Mouse (Mus musculus) MEL (cell line): Measurements from ENCODE around the gene Klhdc7b. TPM values are rescaled to one million over a fixed set of nuclear protein-coding genes. Genes with fewer than 3 reads are reported as not detected.

Source experiments
- DNase-seq: peaks from one replicate; pipeline ENCODE4 v3.0.0; 2011; ENCODE audit warnings: low read depth, low spot score
- H3K27ac ChIP-seq: 2 replicates; pipeline ENCODE4 v1.5.1; 2012; ENCODE audit warnings: low read depth, mild to moderate bottlenecking, control low read depth, low read length, moderate library complexity; ENCODE audit not compliant: control insufficient read depth
- H3K27me3 ChIP-seq, 2 experiments: fragments of 150-350 bp in 1 of 2; sonication (generic) in 1 of 2; 2 replicates each; pipeline ENCODE4 v1.6.1; 2012; ENCODE audit warnings: low read length in 2 of 2, mild to moderate bottlenecking in 2 of 2, improper control_type of control experiment in 1 of 2, moderate library complexity in 1 of 2; ENCODE audit not compliant: insufficient read depth in 2 of 2, control insufficient read depth in 1 of 2
- H3K36me3 ChIP-seq, 2 experiments: 2 replicates each; pipeline ENCODE4 v1.6.1; 2012 to 2014; ENCODE audit warnings: low read length in 2 of 2, improper control_type of control experiment in 1 of 2, inconsistent platforms in 1 of 2, mild to moderate bottlenecking in 1 of 2; ENCODE audit not compliant: insufficient read depth in 2 of 2, control insufficient read depth in 1 of 2
- H3K4me1 ChIP-seq, 2 experiments: fragments of 150-350 bp in 1 of 2; sonication (generic) in 1 of 2; 2 replicates each; pipeline ENCODE4 v1.6.1; 2012; ENCODE audit warnings: low read length in 2 of 2, improper control_type of control experiment in 1 of 2, mild to moderate bottlenecking in 1 of 2; ENCODE audit not compliant: insufficient read depth in 2 of 2, control insufficient read depth in 1 of 2
- H3K4me3 ChIP-seq, 2 experiments: fragments of 150-350 bp in 1 of 2; sonication (generic) in 1 of 2; 2 replicates each; pipeline ENCODE4 v1.5.1; 2012; ENCODE audit warnings: low read depth in 2 of 2, low read length in 2 of 2, mild to moderate bottlenecking in 2 of 2, moderate library complexity in 2 of 2, control low read depth in 1 of 2, improper control_type of control experiment in 1 of 2; ENCODE audit not compliant: control insufficient read depth in 1 of 2, insufficient read depth in 1 of 2
- H3K79me2 ChIP-seq: 2 replicates; pipeline ENCODE4 v1.6.1; 2012; ENCODE audit warnings: mild to moderate bottlenecking, low read length, moderate library complexity; ENCODE audit not compliant: control insufficient read depth, poor library complexity, insufficient read depth
- H3K9ac ChIP-seq: 2 replicates; pipeline ENCODE4 v1.6.1; 2012; ENCODE audit warnings: low read depth, mild to moderate bottlenecking, control low read depth, low read length, moderate library complexity; ENCODE audit not compliant: control insufficient read depth, poor library complexity, severe bottlenecking
- H3K9me3 ChIP-seq: fragments of 150-350 bp; sonication (generic); replicated peaks from 2 replicates; pipeline ENCODE4 v1.6.1; 2012; ENCODE audit warnings: mild to moderate bottlenecking, low read length, improper control_type of control experiment, moderate library complexity; ENCODE audit not compliant: insufficient read depth
- BHLHE40 ChIP-seq: IDR thresholded peaks from 2 replicates; pipeline ENCODE4 v1.6.1; 2012; ENCODE audit warnings: low read depth, mild to moderate bottlenecking, inconsistent platforms, low read length, improper control_type of control experiment, borderline replicate concordance
- CHD1 ChIP-seq: IDR thresholded peaks from 2 replicates; pipeline ENCODE4 v1.6.1; 2012; ENCODE audit warnings: low read depth, mild to moderate bottlenecking, inconsistent platforms, low read length, improper control_type of control experiment
- CTCF ChIP-seq, 3 experiments: IDR thresholded peaks in 2 of 3; conservative IDR thresholded peaks in 1 of 3; 2 replicates each; pipeline ENCODE4 v1.5.1; 2011 to 2012; ENCODE audit warnings: low read length in 3 of 3, low read depth in 2 of 3, mild to moderate bottlenecking in 2 of 3, improper control_type of control experiment in 1 of 3, inconsistent platforms in 1 of 3, mixed read lengths in 1 of 3, moderate library complexity in 1 of 3; ENCODE audit not compliant: control insufficient read depth in 1 of 3, insufficient read depth in 1 of 3, poor library complexity in 1 of 3, severe bottlenecking in 1 of 3
- E2F4 ChIP-seq: IDR thresholded peaks from 2 replicates; pipeline ENCODE4 v1.6.1; 2011; ENCODE audit warnings: low read depth, low read length, improper control_type of control experiment, borderline replicate concordance
- ELF1 ChIP-seq: IDR thresholded peaks from 2 replicates; pipeline ENCODE4 v1.6.1; 2014; ENCODE audit warnings: low read depth, mild to moderate bottlenecking, inconsistent platforms, low read length, improper control_type of control experiment, moderate library complexity
- GABPA ChIP-seq: IDR thresholded peaks from 2 replicates; pipeline ENCODE4 v1.6.1; 2012; ENCODE audit warnings: low read depth, mild to moderate bottlenecking, inconsistent platforms, low read length, improper control_type of control experiment, moderate library complexity
- GATA1 ChIP-seq: IDR thresholded peaks from 2 replicates; pipeline ENCODE4 v1.6.1; 2011; ENCODE audit warnings: low read depth, low read length, improper control_type of control experiment
- HCFC1 ChIP-seq: IDR thresholded peaks from 2 replicates; pipeline ENCODE4 v1.6.1; 2012; ENCODE audit warnings: low read depth, mild to moderate bottlenecking, inconsistent platforms, low read length, improper control_type of control experiment, moderate library complexity
- KAT2A ChIP-seq: conservative IDR thresholded peaks from 2 replicates; pipeline ENCODE4 v1.6.1; 2012; ENCODE audit warnings: low read depth, low read length, improper control_type of control experiment, inconsistent platforms
- MAX ChIP-seq: IDR thresholded peaks from 2 replicates; pipeline ENCODE4 v1.6.1; 2011; ENCODE audit warnings: low read length, improper control_type of control experiment
- MAZ ChIP-seq: IDR thresholded peaks from 2 replicates; pipeline ENCODE4 v1.6.1; 2012; ENCODE audit warnings: low read depth, mild to moderate bottlenecking, inconsistent platforms, low read length, improper control_type of control experiment
- MEF2A ChIP-seq: IDR thresholded peaks from 2 replicates; pipeline ENCODE4 v1.6.1; 2014; ENCODE audit warnings: low read depth, mild to moderate bottlenecking, inconsistent platforms, low read length, improper control_type of control experiment; ENCODE audit not compliant: poor library complexity, insufficient replicate concordance, severe bottlenecking; ENCODE audit errors: extremely low read depth
- MXI1 ChIP-seq: IDR thresholded peaks from 2 replicates; pipeline ENCODE4 v1.6.1; 2011; ENCODE audit warnings: mild to moderate bottlenecking, low read depth, low read length, improper control_type of control experiment
- NELFE ChIP-seq: IDR thresholded peaks from 2 replicates; pipeline ENCODE4 v1.6.1; 2011; ENCODE audit warnings: low read depth, low read length, improper control_type of control experiment
- NRF1 ChIP-seq: IDR thresholded peaks from 2 replicates; pipeline ENCODE4 v1.6.1; 2014; ENCODE audit warnings: low read depth, mild to moderate bottlenecking, inconsistent platforms, low read length, improper control_type of control experiment, moderate library complexity; ENCODE audit not compliant: poor library complexity, insufficient read depth, severe bottlenecking
- POLR2A ChIP-seq, 2 experiments: IDR thresholded peaks; 2 replicates each; pipeline ENCODE4 v1.6.1; 2011 to 2012; ENCODE audit warnings: low read length in 2 of 2, mild to moderate bottlenecking in 2 of 2, control low read depth in 1 of 2, improper control_type of control experiment in 1 of 2, low read depth in 1 of 2, moderate library complexity in 1 of 2; ENCODE audit not compliant: control insufficient read depth in 1 of 2, insufficient read depth in 1 of 2, poor library complexity in 1 of 2
- POLR2AphosphoS2 ChIP-seq: IDR thresholded peaks from 2 replicates; pipeline ENCODE4 v1.6.1; 2011; ENCODE audit warnings: low read length, improper control_type of control experiment
- POLR2AphosphoS5 ChIP-seq: IDR thresholded peaks from 2 replicates; pipeline ENCODE4 v1.6.1; 2012; ENCODE audit warnings: low read depth, borderline replicate concordance, mild to moderate bottlenecking, inconsistent platforms, low read length, moderate library complexity, mixed read lengths
- RAD21 ChIP-seq: IDR thresholded peaks from 2 replicates; pipeline ENCODE4 v1.6.1; 2011; ENCODE audit warnings: mild to moderate bottlenecking, low read depth, low read length, improper control_type of control experiment
- RCOR1 ChIP-seq: IDR thresholded peaks from 2 replicates; pipeline ENCODE4 v1.6.1; 2012; ENCODE audit warnings: low read depth, mild to moderate bottlenecking, inconsistent platforms, low read length, improper control_type of control experiment
- SMC3 ChIP-seq: IDR thresholded peaks from 2 replicates; pipeline ENCODE4 v1.6.1; 2011; ENCODE audit warnings: low read depth, low read length, improper control_type of control experiment
- TCF12 ChIP-seq: IDR thresholded peaks from 2 replicates; pipeline ENCODE4 v1.6.1; 2014; ENCODE audit warnings: low read depth, mild to moderate bottlenecking, inconsistent platforms, low read length, improper control_type of control experiment, moderate library complexity
- USF1 ChIP-seq: IDR thresholded peaks from 2 replicates; pipeline ENCODE4 v1.6.1; 2014; ENCODE audit warnings: low read depth, mild to moderate bottlenecking, inconsistent platforms, low read length, improper control_type of control experiment, moderate library complexity
- USF2 ChIP-seq, 2 experiments: IDR thresholded peaks; 2 replicates each; pipeline ENCODE4 v1.6.1; 2011 to 2012; ENCODE audit warnings: improper control_type of control experiment in 2 of 2, low read length in 2 of 2, borderline replicate concordance in 1 of 2, inconsistent platforms in 1 of 2, low read depth in 1 of 2, mild to moderate bottlenecking in 1 of 2; ENCODE audit not compliant: insufficient read depth in 1 of 2
- ZC3H11A ChIP-seq: IDR thresholded peaks from 2 replicates; pipeline ENCODE4 v1.6.1; 2012; ENCODE audit warnings: low read depth, mild to moderate bottlenecking, inconsistent platforms, low read length, improper control_type of control experiment
- ZKSCAN1 ChIP-seq: IDR thresholded peaks from 2 replicates; pipeline ENCODE4 v1.6.1; 2012; ENCODE audit warnings: low read depth, mild to moderate bottlenecking, inconsistent platforms, low read length, improper control_type of control experiment, moderate library complexity
- ZMIZ1 ChIP-seq: IDR thresholded peaks from 2 replicates; pipeline ENCODE4 v1.6.1; 2012; ENCODE audit warnings: low read depth, mild to moderate bottlenecking, inconsistent platforms, low read length, improper control_type of control experiment, moderate library complexity
- polyA plus RNA-seq, 2 experiments: library from polyadenylated mRNA; stranded (reverse) in 1 of 2; unstranded in 1 of 2; fragments of >175 nt in 1 of 2; fragments of >200 nt in 1 of 2; gene quantifications; 2 replicates each; pipeline versions ENCODE4 v1.2.1 to v1.2.4; 2012; ENCODE audit warnings: low replicate concordance in 2 of 2, low read depth in 1 of 2; ENCODE audit not compliant: insufficient read length in 2 of 2, insufficient read depth in 1 of 2, missing spikeins in 1 of 2
- total RNA-seq: library from RNA; depleted of rRNA; stranded (reverse); fragments of 300-350 nt; gene quantifications from 2 replicates; pipeline ENCODE4 v1.2.3, GENCODE M21; 2012

Gene Klhdc7b
- total and polyA plus RNA-seq, 3 experiments = 0.01 TPM; not detected in 2

- no peak overlapping the region for H3K9ac ChIP-seq
- no peaks in the 10 kb centered on the region for H3K9me3 ChIP-seq
- no peak overlapping the region for H3K27ac ChIP-seq
- H3K36me3 ChIP-seq = peaks cover 0 to 17% of the 10 kb centered on the region in 2 experiments; a peak in 2 of 4 replicates
- no peaks in the 10 kb centered on the region for H3K27me3 ChIP-seq
- peak; percentile 30 for DNase-seq
- TF ChIP-seq USF2 (IDR thresholded peaks at IDR 0.05; ENCODE audit: borderline replicate concordance in 1 of 2, insufficient read depth in 1 of 2, low read depth in 1 of 2, low read length in 2 of 2) = no peak
- no peak for TF ChIP-seq MAZ
- TF ChIP-seq ZC3H11A = no peak
- no peak for TF ChIP-seq GATA1
- TF ChIP-seq SMC3 = no peak
- TF ChIP-seq POLR2AphosphoS5 = no peak
- TF ChIP-seq CHD1 = no peak
- no peak for TF ChIP-seq USF1
- TF ChIP-seq GABPA = no peak
- TF ChIP-seq RCOR1 = no peak
- no peak for TF ChIP-seq KAT2A
- TF ChIP-seq ELF1 = no peak
- peaks cover 15 to 22% of the 10 kb centered on the region in 2 experiments for H3K4me1 ChIP-seq
- H3K4me3 ChIP-seq = no peak overlapping the region
- no peaks in the 10 kb centered on the region for H3K79me2 ChIP-seq
These were observed 22.0 kb downstream of the Klhdc7b start for GRCm38 (mm10) chr15:89406691-89407090.

GRCm38 (mm10) chr15:89410118-89410517 is 25.4 kb downstream of the Klhdc7b start, which contains the start of gene Syce3:
Syce3 (minus strand) TSS chr15:89410503.
- no peak within 1 kb of the TSS for H3K9ac ChIP-seq
- H3K4me1 ChIP-seq = peaks cover 7 to 13% of the 10 kb centered on the region in 2 experiments; a peak in 3 of 4 replicates
- H3K4me3 ChIP-seq = no peak within 1 kb of the TSS
- no peaks in the 10 kb centered on the region for H3K79me2 ChIP-seq
- TF ChIP-seq ZC3H11A = no peak
- no peak for TF ChIP-seq POLR2AphosphoS5
- TF ChIP-seq MAZ = no peak
- TF ChIP-seq TCF12 = no peak
- no peak for TF ChIP-seq MXI1
- TF ChIP-seq MEF2A = no peak
- TF ChIP-seq HCFC1 = no peak
- TF ChIP-seq BHLHE40 = no peak
- no peak for TF ChIP-seq NRF1
- no peak for TF ChIP-seq RAD21
- TF ChIP-seq NELFE = no peak
- no peak for TF ChIP-seq KAT2A
- no peak for TF ChIP-seq E2F4
- TF ChIP-seq ZMIZ1 = no peak
- TF ChIP-seq CTCF (IDR thresholded peaks at IDR 0.05 in 2 of 3, conservative IDR thresholded peaks at IDR 0.05 in 1 of 3; ENCODE audit: control insufficient read depth in 1 of 3, insufficient read depth in 1 of 3, low read depth in 2 of 3, low read length in 3 of 3, poor library complexity in 1 of 3, severe bottlenecking in 1 of 3) = no peak
- TF ChIP-seq ZKSCAN1 = no peak
- TF ChIP-seq MAX = no peak
- no peak for TF ChIP-seq POLR2A (IDR thresholded peaks at IDR 0.05; ENCODE audit: control insufficient read depth in 1 of 2, insufficient read depth in 1 of 2, low read depth in 1 of 2, low read length in 2 of 2, poor library complexity in 1 of 2)
- no peak for TF ChIP-seq POLR2AphosphoS2
- no peak for DNase-seq
- H3K27me3 ChIP-seq = no peaks in the 10 kb centered on the region
- H3K36me3 ChIP-seq = peaks cover 0 to 6% of the 10 kb centered on the region in 2 experiments; a peak in 2 of 4 replicates
- no peak within 1 kb of the TSS for H3K27ac ChIP-seq
- no peaks in the 10 kb centered on the region for H3K9me3 ChIP-seq
